Mouse (Mus musculus): ENCODE data around the gene Gdf5.

Gene Gdf5

DNA sequence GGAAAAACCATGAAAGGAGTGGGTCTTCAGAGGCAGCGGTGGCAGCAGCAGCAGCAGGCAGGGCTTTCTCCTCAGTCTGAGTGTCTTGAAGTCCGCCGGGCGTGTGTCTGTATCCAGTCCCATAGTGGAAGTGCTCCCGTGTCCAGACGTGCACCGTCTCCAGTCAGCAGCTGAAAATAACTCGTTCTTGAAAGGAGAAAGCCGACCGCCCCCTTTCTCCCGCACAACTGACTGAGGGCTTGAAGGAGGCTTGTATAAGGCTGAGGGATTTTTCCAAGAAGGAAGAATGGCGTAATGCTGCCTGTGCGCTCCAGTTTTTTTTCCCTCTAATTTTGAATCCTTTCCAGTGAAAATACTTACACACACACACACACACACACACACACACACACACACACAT, at the start of gene Gdf5:
TSS of gene Gdf5 (minus strand) at position 244 of the 400 bp plus-strand sequence.
- peak; percentile 41 to 60 for DNase-seq (ENCODE audit: low spot score in 2 of 2)

DNA sequence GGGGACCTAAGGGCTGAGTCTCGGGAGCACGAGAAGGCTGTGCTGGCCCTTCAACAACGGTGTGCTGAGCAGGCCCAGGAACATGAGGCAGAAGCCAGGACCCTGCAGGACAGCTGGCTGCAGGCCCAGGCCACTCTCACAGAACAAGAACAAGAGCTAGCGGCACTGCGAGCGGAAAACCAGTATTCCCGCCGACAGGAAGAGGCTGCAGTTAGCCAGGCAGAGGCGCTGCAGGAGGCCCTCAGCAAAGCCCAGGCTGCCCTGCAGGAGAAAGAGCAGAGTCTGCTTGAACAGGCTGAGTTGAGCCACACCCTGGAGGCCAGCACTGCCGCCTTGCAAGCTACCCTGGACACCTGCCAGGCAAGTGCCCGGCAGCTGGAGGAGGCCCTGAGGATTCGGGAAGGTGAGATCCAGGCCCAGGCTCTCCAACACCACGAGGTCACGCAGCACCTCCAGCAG, 46.7 kb upstream of the Gdf5 start:
- peak; percentile 21 to 48 for DNase-seq (ENCODE audit: low spot score in 2 of 2)

DNA sequence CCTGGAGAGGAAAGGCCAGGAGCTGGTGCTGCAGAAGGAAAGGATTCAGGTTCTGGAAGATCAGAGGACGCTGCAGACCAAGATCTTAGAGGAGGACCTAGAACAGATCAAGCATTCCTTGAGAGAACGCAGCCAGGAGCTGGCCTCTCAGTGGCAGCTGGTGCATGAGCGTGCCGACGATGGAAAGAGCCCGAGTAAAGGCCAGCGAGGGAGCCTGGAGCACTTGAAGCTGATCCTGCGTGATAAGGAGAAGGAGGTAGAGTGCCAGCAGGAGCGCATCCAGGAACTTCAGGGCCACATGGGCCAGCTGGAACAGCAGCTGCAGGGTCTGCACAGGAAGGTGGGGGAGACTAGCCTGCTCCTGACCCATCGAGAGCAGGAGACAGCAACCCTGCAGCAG, 46.0 kb upstream of the Gdf5 start:
- no peak for DNase-seq (ENCODE audit: low spot score in 2 of 2)

DNA sequence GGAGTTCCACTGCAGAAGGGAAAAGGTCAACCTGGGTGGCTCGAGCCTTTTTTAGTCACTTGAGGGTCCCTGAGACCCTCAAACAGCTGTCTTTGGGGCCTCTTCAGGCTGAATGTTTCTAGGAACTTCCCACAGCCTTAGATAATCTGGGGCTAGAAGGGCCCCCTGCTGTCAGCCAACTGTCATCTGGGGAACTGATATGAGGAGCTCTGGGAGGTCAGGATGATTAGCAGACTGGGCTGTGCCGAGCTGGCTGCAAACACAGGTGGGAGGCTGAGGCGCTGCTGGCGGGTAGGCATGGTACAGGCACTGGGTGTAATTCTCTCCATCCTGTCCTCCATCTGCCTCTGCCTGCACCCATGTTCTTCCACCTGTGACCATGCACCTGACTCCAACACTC, 43.9 kb upstream of the Gdf5 start:
- no peak for DNase-seq (ENCODE audit: low spot score in 2 of 2)

DNA sequence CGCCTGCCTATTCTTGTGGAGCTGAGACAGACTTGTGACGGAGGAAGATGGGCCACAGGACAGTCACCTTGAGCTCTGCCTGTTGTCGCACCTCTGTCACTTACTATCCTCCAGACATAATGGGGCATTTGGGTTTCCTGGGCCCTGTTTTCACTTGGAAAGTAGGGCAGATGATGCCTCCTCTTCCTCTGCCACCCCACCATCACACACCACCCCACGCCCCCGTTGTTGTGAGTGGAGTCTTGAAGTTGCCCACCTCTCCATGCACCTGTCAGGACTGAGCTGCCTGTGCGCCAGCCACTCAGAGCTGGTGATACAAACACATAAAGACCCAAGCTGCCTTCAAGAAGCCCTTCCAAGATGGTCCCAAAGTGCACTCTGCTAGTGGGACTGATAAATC, 42.0 kb upstream of the Gdf5 start:
- no peak for DNase-seq (ENCODE audit: low spot score in 2 of 2)

DNA sequence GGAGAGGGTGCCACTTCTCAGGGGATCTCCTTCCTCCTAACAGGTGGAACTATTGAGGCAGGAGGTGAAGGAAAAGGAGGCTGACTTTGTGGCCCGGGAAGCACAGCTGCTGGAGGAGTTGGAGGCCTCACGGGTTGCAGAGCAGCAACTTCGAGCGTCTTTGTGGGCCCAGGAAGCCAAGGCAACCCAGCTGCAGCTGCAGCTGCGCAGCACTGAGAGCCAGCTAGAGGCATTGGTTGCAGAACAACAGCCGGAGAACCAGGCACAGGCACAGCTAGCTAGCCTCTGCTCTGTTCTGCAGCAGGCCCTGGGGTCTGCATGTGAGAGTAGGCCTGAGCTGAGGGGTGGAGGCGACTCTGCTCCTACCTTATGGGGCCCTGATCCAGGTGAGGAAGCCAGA, 40.6 kb upstream of the Gdf5 start:
- no peak for DNase-seq (ENCODE audit: low spot score in 2 of 2)

DNA sequence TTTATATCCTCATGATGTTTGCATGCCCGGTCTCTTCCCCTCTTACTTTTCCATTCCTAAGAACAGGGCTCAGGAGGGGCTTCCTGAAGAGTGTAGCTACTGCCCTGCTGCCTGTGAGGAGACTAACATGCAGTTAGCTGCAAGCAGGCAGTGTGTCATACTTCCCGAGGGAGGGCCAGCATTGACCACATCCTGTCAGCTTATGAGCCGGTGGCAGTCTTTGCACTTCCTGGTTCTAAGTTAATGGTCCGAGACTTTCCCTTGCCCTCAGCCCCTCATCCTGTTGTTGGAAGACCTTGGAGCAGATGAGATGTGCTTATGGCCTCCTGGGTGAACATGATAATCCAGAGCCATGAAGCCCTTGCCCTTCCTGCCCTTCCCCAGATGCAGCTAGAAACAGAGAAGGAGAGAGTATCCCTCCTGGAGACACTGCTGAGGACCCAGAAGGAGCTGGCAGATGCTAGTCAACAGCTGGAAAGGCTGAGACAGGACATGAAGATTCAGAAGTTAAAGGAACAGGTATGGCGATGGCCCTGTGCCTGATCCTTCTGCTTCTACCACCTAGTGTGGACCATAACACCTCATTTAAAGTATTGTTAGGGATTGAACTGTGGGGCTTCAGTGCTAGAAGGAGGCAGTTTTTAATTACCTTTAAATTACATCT, 34.3 kb upstream of the Gdf5 start:
- DNase-seq (ENCODE audit: low spot score in 2 of 2): no peak

DNA sequence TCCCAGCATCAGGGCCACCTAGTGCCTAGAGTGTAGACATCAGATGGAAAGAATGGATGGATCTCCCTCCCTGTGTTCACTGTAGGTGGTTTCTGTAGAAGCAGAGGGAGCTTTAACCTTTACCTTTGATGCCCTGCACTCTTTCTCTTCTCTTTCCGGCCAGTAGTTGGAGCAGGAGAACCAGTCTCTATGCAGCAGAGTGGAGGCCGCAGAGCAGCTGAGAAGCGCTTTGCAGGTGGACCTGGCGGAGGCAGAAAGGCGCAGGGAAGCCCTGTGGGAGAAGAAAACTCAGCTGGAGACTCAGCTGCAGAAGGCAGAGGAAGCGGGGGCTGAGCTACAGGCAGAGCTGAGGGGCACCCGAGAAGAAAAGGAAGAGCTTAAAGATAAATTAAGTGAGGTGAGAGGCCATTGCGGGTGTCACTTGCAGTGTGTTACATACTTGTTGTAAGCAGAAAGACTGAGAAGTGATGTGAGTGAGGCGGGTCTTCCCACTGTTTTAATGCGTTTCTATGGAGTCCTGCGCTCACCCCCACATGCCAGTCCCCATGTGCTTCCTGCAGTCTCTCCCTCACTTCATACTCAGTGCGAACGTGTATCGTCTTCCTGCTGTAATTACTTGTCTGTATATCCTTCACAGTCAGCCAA, 29.0 kb upstream of the Gdf5 start:
- peak; percentile 28 to 31 for DNase-seq (ENCODE audit: low spot score in 2 of 2)

DNA sequence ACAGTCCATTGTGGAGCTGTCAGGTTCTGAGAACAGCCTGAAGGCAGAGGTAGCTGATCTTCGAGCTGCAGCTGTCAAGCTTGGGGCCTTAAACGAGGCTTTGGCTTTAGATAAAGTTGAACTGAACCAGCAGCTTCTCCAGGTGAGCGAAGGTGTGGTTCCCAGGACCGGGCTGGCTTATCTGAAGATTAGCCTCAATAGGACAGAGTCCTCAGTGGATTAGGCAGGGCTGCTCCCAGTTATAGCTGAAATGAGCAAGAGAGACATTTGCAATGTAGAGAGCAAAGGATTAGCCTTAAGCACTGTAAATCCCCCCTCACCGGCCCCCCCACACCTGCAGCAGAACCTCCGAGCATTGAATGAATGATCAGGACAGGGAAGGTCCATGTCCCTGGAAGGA, 28.2 kb upstream of the Gdf5 start:
- DNase-seq (ENCODE audit: low spot score in 2 of 2): no peak

DNA sequence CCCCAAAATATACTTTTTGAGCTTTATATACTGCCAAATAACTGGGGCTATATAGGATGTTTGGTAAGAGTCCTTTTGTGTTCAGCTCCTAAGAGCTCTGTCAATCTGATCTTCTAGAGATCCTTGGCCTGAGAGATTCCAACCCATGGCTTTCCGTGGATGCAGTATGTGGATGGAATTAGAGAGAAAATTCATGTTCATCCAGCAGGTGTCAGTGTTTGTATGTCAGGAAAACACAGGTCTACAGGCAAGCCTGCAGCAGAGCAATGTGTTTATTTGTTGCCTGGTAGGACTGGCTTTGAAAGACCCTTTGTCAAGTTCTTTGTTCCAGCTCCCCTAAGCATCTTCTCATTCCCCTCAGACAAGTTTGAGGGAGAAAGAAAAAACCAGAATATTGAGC, 17.8 kb upstream of the Gdf5 start:
- no peak for DNase-seq (ENCODE audit: low spot score in 2 of 2)

DNA sequence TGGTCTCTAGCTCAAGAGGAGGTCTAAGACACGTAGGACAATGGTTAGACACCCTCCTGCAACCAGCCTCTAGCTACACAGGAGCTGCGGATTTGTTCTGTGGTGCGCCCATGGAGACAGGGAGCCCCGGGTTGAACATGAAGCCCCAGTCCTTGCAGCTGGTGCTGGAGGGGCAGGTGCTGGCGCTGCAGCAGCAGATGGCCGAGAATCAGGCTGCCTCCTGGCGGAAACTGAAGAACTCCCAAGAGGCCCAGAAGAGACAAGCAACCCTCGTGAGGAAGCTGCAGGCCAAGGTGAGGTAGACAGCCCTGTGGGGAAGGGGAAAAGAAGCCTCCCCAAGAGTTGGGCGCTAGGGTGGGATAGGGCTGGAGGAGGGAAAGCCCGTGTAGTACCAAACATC, 16.7 kb upstream of the Gdf5 start:
- no peak for DNase-seq (ENCODE audit: low spot score in 2 of 2)

DNA sequence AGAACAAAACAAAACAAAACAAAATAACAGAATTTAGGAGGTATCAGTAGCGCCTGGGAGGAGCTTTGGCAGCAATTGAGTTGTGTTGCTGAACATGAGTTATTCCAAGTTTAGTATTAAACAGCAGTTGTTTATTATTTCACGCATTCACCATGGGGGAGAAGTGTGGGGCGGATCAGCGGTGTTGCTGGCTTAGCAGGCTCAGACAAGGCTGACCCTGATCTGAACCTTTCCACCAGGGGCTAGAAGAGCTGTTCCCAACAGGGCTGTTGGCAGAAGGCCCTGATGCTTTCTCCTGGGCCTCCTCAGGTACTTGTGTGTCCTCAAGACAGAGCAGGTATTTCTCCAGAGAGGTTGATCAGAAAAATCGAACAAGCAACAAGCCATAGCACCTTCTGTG, 14.8 kb upstream of the Gdf5 start:
- DNase-seq (ENCODE audit: low spot score in 2 of 2): no peak

DNA sequence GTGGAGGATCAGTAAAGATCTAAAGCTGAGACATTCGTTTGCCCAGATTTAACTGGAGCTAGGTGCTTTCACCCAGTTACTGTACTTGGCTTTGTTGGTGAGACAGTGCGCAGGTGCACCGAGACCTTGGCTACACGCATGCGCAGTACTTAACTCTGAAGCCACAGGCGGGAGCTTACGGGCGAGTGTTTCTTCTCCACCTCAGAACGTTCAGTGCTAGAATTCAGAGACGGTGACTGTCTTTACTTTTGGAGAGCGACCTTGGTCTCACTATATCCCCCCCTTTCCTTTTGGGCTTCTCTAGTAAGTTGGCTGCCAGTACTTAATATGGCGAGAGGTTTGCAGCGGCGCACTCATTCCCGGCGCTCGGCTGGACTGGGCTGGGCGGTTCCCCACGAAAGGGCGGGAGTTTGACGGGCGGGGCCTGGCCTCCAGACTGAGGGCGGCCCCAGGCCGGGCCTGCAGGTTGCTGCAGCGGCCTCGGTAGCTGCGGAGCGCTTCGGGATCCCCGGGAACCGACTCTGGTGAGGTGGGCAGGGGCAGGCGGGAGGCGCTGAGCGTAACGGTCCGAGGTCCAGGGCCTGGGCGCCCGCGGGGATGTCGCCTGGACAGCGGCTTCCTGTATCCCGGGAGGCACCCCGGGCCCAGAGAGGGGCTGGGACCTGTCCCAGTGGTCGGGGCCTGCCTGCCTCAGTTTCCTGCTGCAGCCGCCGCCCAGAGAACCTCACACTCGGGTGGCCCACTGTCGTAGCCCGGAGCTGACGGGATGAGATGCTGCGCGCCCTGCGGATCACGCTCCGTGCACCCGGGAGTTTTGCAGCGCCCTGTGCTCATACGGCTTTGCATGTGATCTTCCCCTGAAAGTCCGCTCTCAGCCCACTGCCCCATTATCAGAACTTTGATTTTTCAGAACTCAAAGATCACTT, 11.2 kb upstream of the Gdf5 start, which contains the start of gene Cep250:
TSS of gene Cep250 (plus strand) at position 325 of the 926 bp plus-strand sequence.
- DNase-seq (ENCODE audit: low spot score in 2 of 2): peak; percentile 87

DNA sequence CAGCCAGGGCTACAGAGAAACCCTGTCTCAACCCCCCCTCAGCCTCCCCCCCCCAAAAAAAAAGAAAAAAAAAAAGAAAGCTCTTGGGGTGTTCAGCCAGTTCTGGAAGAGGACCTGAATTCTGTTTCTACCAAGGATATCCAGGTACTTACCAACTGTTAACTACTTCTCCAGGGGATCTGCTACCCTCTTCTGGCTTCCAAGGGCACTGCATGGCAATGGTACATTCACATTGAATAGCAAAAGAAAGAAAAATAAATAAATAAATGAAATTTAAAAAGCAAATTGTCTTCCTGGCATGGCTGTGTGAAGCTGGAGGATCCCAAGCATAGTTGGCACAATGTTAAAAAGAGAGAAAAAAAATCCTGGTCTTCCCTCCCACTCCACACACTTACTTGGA, 6.8 kb upstream of the Gdf5 start:
- DNase-seq (ENCODE audit: low spot score in 2 of 2): peak; percentile 76 to 78

DNA sequence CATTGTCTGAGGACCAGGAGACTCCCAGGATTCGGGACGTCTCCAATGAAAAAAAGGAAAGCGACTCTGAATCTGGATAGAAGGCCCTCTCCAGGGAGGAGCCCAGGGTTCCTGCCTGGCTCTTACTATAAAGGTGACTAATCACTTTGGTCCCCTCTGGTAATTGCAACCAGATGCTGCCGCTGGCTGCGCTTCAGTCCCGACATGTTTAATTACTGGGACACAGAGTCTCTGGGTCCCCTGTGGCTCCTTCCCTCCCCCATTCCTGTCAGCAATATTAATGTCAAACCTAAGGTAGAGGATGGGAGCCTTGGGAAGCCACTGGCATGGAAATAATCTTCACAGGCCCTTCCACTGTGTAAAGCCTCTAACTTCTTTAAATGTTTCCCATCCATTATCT, 4.2 kb upstream of the Gdf5 start:
- DNase-seq (ENCODE audit: low spot score in 2 of 2): no peak

DNA sequence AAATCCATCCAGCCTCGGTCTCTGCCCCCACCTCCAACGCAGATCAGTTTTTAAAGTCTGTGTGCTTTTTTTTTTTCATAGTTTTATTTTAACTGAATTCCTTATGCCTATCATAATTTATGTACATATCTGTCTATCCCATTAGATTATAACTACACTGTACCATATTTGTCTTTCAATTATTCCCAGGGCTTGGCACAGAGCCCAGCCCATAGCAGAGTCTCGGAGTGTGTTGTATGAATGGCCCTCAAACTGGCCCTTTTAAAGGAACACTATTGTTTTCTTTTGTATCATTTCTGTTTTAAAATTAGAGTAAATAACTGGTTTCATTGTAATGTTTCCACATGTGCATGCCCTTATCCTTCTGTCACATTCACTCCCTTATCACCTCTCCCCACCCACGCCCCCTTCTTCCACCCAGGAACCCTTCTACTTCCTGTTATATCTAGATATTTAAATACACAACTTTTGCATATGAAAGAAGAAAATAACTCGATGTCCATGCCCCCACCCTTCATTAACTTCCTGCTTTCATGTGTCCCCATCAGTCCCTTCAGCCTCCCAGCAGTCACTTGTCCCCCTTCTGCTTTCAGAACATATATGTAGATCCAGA, 2.3 kb upstream of the Gdf5 start:
- DNase-seq (ENCODE audit: low spot score in 2 of 2): no peak

DNA sequence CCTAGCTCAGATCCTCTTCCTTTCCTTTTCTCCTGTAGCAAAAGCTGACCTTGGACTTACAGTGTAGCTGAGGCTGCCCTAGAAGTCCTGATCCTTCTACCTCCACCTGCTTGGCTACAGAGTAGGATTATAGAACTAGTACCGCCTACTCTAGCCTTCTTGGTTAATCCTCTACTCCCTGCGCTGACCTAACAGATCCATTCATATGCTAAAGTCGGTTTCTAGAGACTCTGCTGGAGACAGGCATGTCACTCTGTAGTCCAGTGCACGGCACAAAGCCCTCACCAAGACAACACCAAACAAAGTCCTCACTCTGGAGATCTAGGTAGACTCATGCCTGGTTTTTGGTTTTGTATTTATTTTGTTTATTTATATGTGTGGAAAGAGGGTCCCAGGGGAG, 1.3 kb upstream of the Gdf5 start:
- no peak for DNase-seq (ENCODE audit: low spot score in 2 of 2)

DNA sequence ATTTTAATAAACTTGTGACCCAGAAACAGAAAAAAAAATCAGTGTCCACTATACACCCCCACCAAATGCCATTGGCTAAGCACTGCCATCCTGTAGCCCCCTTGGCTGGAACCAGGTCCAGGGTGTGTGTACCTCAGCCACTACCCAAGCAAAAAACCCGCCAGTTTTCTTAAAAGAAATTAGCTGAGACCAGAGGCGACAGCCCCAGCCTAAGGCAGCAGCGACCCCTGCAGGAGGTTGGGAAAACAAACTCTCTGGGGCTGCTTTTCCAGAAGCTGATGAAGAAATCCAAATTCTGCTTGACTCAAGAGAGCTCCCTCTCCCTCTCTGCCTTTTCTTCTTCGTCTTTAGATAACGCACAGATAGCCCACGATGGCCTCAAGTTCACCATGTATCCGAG, 902 bp upstream of the Gdf5 start:
- peak; percentile 51 to 73 for DNase-seq (ENCODE audit: low spot score in 2 of 2)

DNA sequence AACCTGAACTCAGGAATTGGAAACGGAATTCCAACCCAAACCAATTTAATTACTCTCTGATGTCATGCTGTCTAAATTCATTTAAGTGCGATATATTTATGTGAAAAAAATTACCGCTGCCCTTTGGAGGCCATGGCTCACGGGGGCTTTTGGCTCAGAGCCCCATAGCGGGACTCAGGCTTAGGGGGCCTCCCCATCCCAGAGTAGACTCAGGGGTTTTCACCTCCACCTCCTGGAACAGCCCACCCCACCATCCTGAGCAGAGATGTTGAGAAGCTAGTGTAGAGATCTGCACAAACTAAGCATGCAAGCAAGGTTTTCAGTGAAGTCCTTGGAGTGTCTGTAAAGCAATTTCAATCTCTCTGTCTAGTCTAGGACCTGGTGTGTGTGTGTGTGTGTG, 413 bp upstream of the Gdf5 start:
- DNase-seq (ENCODE audit: low spot score in 2 of 2): no peak

DNA sequence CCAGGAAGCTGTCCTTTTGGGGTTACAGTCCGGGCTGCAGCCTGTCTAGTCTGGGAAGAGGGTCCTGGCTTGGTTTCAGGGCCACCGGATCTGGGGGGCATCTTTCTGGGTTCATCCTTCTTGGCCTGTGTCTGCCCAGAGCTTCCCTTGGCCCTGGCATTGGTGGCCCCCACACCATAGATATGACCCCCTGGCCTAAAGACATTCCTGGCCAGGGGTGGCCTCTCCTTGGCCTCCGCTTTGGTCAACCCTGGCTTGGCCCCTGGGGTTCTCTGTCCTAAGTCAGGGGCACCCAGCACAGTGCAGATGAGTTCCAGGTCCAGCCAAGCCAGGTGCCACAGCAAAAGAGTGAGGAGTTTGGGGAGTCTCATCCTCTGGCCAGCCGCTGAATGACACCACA, 482 bp downstream of the Gdf5 start:
- no peak for DNase-seq (ENCODE audit: low spot score in 2 of 2)

DNA sequence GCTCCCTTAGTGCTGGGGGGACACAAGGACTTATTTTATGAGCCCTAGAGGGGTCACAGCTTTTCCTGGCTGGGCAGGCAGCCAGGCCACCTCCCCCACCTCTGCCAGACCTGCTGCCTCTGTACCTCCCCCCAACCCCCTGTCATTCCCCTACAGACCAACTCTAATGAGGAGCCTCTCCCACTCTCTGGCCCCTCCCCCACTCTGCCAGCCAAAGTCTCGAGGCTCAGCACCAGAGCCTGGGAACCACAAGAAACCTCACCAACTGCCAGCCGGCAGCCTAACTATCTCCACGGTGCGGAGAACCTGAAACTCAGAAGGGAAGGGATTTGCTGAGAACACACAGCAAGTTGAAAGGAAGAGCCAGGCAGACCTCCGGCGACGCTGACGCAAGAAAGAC, 1.7 kb downstream of the Gdf5 start:
- DNase-seq (ENCODE audit: low spot score in 2 of 2): no peak
